Mouse (Mus musculus) cerebellum, adult 18-20 months (tissue): ENCODE results near the gene Mgmt.

ENCODE experiments used
- DNase-seq, 2 experiments: peaks; one replicate each; pipeline ENCODE4 v3.0.0; 2021

Mgmt gene

DNA sequence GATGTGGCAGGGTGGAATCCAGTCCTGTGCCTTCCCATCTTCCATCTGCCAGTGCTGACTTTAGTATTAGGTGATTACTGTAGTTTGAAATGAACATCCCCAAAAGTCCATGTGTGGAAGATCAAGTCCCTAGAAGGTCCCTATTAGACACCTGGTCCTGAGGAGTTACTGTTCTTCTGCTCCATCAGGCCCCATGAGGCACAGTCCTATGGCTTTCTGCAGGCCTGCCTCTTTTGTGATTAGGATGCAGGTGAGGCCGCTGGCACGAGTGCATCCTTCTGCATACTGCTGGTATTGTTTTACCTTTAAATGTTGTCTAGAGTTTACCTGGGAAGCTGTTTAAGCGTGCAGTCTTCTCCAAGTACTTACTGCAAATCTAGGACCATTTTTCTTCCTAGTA is 21.6 kb downstream of the Mgmt start:
- DNase-seq: no peak

DNA sequence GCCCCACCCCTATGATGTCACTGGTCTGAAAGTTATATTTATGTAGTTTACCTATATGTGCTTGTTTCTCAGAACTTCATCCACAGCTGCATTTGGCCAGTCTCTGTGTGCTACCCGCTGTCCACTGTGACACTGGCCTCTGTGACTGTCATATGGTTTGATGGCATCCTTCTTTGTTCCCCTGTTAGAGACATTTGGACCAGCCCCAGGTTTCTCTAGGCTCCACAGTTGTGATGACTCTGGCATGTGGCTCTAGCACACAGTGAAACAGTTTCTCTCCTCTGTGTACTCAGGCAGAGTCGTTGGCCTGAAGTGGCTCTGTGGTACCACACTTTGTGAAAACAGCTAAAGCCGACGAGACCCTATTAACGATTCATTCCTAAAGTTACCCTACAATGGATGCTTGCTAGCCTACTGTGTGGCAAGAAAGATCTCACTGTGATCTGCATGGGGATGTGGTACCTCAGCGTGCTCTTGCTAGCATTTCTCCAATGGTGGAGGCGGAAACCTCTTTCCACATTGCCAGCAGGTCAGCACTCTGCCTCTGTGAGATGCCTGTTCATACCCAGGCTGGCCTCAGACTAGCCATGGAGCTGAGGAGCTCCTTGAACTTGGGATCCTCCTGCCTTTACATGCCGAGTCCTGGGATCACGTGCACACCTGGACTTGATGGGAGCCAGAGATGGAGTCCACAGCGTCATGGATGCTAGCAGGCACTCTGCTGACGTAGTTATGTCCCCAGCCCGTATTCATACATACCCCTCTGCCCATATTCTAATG is 26.8 kb downstream of the Mgmt start:
- no peak for DNase-seq

DNA sequence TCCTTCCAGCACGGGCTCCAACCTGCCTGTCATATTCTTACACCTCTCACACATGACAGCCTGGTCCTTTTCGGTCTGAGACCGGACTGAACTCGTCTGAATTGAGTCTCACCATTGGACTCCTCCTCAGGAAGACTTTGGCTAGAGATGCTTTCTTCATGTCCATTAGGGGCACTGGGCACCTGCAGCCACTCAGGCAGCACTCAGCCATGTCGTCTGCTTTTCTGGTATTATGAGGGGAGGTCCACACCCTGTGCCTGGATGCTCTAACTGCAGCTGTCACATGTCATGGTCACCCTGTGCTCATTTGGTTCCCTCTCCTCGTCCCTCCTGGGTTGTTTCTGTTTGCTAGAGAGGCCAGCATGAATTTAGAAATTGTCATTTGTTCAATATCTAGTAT is 27.8 kb downstream of the Mgmt start:
- no peak for DNase-seq

DNA sequence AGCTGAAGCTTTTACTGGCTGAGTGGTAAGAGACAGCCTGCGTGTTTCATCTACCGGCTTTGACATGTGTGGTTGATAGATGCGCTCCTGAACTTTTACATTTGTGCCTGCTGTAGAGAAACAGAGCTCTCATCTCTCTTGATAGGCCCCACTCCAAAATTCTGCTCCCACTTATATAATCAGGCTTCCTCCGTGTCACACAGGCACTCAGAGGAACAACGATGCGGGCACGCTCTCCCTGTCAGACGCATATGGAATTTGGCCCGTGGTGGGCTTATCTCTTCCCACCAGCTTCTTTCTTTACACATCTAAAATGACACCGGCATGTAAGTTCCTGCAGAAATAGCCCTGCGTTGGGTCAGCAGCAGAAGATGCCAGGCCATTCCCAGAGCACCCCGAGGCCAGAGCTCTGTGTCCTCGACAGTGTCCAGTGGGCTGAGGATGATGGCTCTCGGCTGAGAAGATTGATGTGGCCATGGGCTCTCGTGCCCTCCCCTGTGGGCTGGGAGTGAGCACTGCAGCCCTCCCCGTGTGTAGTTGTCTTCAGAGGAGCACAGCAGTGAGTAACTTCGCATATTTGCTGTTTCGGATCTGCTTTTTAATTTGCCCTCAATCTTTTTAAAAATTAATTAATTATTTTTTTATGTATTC is 30.3 kb downstream of the Mgmt start:
- no peak for DNase-seq

DNA sequence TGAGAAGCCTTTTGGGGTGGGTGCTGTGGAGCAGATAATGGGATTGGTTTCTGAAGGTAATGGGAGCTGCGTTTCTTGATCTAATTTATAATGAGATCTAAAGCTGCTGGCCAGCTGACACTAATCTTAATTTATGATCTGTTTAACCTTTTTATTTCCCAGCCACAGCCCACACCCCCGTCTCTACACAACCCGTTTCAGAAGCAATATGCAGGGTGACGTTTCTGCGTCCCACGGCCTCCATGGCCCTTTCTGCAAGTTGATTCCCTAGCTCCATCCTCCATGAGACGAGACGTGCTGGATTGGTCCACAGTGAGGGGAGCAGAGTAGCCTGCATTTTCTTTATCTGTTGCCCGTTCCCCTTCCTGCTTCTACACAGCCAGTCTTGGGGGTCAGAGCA is 31.8 kb downstream of the Mgmt start:
- DNase-seq: no peak

DNA sequence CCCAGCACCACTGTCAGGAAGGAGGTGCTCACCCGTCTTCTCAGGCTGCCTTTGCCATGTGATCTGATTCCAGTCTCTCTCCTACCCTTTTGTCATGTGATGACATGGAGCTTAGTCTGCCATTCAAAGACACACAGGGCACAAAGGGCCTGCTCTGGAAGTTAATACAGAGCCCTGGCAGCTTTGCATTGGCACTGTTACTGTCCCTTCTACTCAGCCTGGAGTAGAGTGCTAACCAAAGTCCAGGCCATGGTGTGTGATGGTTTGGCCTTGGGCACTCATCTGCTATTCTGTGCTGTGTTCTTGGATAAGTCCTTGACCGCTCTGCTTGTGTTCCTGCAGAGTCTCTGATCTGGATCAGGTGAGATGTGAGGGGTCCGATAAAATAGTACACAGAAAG is 36.0 kb downstream of the Mgmt start:
- DNase-seq: no peak

DNA sequence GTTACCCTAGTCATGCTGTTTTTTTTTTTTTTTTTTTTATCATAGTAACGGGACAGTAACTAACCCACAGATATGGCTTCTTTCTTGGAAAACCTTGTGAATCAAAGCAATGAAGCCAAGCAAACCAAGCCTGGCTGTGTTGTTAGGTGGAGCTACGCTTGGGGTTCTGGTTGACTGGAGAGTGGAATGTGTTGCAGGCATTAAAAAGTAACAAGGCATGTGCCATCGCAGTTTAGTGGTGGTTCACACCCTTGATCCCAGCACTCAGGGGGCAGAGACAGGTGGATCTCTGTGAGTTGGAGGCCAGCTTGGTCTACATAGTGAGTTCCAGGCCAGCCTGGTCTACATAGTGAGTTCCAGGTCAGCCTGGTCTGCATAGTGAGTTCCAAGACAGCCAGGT is 39.0 kb downstream of the Mgmt start:
- DNase-seq: no peak

DNA sequence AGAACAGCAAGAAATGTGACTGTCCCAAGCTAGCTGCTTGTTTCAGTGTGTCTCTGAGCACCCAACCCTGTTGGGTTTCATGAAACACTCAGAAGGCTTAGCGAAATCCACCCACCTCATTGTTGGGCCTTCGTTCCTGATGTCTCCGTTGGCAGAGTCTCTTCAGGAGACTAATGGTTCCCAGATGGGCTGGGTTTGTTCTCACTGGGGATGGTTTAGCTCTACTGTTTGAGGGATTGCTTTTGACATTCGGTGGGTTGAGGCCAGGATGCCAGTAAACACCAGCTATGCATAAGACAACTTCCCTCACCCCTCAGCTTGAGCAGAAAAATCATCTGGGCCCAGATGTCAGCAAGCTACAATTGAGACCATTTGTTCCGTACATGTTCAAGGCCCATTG is 39.9 kb downstream of the Mgmt start:
- DNase-seq: no peak

DNA sequence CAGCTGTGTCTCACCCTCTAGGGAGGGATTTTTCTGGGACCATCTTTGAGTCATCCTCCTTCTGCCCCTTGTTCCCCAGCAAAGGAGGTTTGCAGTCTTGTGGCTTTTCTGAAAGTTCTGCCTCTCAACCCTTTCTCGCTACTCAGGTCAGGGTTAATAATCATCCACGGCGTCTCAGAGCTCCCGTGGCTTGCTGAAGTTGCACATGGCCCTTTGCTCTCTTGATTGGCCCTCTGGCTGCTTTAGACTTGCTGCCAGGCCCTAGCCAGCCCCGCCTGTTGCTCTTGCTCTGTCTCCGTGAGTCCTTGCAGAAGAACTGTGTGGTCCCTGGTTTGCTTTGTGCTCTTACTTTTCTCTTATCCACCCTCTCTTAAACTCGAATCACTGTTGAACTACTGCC is 40.4 kb downstream of the Mgmt start:
- no peak for DNase-seq

DNA sequence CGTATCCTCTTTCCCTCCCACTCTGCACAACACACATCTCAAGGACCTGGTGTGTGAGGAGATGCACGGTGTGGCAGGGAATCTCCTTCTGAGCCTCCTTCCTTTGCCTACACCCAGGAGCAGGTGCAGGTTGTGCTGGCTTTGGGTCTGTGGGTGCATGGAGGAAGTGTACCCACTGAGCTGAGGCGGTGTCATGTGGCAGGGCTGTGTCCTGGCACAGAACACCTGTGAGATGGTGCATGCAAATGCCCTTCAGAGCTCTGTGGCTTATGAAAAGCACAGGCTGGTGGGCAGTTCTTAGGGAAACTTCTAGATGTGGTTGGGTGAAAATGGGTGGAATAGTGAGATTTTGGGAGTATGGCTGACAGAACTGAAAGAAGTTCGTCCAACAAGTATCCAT is 44.0 kb downstream of the Mgmt start:
- DNase-seq: no peak

DNA sequence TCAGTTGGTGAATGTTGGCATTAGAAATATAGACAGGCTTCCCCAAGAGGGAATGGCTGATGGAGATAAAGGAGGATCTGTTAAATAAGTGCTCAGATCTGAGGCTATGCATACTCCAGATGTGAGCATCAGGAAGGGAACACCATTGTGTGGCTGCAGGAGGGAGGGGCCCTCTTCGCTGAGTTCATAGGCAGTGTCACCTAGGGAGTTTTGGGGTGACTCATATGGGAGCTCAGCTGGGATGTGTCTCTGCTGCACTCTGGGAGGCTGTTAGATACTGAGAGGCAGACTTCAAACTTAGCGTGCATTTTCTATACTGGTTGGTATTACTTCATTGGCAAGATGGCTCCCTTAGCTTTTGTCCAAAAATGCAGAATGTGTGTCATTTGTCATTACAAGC is 48.0 kb downstream of the Mgmt start:
- DNase-seq: no peak

DNA sequence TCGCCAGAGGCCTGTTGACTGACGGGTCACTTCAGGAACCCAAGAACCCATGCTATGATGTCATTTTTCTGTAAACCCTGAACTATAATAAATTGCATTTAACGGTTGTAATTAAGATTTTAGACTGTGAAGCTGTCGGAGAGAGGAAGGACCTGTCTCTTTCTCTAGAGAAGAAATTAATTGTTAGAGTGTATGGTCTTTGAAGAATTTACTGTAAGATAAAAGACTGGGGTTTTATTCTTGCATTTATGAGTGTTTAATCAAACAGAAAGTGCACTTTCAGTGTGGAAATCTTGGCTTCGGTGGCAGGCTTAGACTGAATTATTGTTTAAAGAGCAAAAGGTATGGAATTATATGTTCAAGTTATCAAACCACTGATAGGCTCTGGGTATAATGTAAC is 49.5 kb downstream of the Mgmt start:
- no peak for DNase-seq

DNA sequence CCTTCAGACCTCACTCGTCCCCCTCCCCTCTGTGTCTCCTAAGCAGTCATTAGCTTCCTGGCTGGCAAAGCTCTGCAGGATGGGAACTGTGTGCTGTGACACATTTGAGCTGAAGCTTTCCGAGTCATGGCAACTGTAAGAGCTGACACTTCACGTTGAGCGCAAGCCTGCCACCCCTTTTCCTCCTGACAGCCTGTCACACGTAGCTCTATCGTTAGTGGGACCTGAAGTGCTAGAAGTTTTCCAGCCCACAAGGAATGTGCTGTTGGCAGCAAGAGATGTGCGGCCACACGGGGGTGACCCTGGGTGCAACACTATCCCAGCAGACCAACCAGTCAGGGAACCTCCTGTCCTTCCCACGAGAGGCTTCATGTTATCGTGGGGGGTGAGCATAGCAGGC is 51.3 kb downstream of the Mgmt start:
- no peak for DNase-seq

DNA sequence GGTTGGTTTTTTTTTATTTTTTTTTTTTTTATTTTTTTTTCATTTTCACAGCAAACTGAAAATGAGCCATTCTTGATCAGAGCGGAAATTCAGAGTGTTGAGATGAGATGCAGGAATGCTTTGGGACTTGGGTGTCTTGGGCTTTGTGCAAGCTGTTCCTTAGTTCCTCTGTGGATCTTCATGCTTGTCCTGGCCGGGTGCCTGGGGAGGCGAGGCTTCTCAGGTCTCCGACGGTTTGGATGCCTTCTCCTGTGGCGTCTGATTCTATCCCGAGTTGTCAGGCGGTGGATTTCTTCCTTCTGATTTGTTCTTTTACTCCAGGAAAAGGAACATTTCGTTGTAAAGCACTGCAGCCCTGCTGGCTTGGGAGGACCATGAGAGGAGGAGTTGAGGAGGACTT is 51.7 kb downstream of the Mgmt start:
- DNase-seq: no peak

DNA sequence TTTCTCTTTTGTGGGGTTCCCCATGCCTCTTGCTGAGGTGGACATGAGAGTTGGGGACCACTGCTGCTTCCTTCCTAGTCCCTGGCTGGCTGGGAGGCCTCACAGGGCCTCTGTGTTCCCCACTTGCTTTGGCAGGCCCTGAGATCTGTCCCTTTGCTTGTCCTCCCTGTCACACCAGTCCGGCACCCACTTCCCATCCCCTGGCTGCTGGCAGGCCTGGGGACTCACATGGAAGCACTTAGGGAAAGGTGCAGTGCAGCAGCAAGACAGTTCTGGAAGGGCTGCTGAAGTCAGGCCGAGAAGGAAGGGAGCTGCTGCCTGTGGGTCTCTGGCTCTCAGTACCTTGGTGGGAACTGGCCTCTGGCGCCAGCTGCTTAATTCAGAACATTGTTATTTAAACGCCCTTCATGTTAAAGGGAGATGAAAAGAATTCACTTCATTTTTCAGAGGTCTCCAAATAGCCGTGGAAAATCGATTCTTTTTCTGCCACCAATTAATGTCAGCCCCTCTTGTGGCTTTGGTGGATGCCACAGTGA is 53.9 kb downstream of the Mgmt start:
- no peak for DNase-seq

DNA sequence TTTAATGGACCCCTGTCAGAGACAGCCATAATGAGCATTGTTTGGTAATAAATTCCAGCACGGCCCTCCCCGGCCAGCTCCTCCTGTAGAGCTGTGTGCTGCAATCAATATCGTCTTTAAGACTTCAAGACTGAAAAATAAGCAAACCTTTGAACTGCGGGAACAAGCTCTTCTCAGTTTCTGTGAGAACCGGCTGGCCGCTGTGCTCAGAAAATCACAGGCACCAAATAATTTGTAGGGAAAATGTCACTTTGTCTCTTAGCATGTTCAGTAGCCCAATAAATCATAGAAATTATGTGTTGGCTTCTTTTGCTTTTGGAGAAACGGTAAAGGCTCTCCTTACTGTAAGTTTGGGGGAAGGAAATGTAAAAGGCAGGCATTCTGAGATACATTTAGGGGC is 58.2 kb downstream of the Mgmt start:
- DNase-seq: no peak

DNA sequence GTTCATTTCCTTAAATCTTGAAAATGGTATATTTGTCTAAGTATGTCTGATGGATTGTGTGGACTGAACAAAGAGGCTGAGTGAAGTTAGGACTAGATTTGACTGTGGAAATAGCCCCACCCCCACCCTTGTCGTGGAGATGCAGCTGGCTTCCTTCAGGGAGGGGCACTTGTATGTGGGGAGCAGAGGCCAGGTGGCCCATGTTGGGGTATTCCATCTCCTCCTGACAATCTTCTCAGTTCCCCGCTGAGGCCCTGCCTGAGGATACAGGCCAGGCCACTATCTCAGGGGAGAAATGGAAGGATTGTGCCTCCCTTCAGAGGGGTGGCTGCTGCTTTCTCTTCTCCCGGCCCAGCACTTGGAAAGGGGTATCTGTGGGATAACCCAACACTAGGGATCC is 58.8 kb downstream of the Mgmt start:
- DNase-seq: no peak

DNA sequence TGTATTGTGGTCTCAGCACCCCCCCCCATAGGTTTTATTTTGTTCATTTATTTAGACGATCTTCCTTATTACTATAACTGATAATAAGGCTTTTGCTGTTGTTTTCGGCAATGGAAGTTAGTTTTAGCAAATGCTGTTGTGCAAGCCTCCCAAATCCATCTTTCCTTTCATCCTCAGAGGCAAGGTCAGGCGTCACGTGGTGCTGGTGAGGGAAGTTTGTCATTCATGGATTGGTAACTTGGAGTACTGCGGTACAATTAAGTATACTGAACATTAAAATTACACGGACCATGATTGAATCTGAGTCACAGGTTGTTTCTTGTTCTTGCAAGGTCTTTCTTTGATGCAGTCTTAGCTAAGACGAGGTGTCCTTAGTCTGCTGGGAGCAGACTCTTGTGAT is 77.9 kb downstream of the Mgmt start:
- no peak for DNase-seq

DNA sequence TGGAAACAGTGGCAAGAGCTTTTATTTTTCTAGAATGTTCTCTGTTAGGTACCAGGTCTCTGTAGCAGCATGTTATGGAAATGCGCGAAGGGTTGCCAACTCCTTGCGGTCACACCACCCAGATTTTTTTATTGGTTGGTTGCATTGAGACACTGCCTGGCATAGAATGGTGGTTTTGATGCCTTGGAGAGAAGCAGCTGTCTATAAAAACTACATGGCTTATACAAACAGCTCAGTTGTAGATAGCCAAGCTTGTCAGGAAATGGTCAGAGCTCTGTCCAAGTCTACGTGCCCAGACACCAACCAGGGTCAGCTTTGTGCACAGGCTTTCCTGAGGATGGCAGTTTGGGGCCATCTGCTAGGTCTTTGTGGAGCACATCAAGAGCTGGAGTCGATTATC is 80.6 kb downstream of the Mgmt start:
- DNase-seq: no peak

DNA sequence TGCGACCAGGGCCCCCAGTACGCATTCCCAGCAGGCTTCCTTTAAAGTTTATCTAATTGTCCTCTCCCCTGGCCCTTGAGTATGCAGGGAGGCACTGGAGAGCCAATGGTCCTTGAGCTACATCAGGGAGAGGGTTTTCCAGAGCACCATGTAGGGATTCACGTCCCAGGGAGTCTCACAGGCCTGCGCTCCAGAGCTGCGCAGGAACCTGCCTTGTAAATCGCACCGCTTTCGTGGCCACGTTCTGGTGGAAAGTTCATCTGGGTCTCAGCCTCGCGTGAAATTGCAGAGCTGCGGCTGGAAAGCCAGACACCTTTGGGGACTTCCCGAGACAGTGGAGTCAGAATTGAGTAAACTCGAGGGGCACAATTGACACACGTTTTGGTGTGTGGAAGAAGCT is 103.0 kb downstream of the Mgmt start:
- no peak for DNase-seq

DNA sequence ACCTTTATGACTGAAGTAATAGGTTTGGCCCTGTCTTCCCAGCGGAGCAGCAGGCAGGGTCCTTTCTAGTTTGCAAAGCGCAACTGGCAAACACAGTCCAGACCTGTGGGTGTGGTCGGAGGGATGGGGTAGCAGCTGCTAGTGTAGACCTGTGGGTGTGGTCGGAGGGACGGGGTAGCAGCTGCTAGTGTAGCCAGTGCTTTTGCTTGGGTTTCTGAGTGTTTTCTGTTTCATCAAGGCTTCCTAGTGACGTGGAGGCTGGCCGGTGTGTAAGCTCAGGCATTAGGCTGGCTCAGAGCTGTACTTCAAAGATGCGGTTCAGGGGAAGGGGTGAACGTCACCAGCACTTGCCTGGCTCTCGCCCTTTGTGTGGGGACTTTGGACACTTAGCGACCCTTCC is 106.3 kb downstream of the Mgmt start:
- no peak for DNase-seq

DNA sequence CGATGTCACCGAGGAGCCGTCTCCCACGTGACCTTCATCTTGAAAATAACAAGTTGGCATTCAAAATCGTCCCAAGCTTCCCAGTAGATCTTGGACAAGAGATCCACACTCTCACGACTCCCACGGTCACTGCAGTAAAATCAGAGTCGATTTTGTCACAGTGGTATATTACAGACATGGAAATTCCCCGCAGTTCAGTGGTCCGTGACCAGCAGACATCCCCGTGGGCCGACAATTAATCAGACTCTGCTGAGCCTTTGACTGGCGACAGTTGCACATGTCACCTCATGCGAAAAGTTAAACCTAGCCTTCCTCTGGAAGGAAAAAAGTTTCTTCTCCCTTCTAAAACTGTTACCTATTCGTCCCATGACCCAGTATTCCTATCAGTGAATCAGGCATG is 106.8 kb downstream of the Mgmt start:
- no peak for DNase-seq

DNA sequence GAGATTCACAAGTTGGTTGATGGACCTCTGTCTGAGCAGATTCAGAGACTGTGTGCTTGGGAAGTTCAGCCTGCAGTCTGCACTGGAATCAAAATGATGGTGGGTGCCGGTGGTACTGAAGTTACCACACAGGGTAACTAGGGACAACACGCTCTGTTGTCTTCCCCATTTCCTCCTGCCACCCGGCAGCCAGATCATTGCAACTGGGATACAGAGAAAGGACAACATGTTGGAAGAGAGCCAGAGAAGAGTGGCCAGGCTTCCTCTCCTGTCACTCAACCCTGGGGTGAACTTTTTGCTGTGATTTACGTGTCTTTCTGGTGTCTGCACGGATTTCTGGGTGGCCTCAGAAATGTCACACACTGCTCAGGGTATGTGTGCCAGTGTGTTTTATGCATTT is 107.4 kb downstream of the Mgmt start:
- DNase-seq: no peak

DNA sequence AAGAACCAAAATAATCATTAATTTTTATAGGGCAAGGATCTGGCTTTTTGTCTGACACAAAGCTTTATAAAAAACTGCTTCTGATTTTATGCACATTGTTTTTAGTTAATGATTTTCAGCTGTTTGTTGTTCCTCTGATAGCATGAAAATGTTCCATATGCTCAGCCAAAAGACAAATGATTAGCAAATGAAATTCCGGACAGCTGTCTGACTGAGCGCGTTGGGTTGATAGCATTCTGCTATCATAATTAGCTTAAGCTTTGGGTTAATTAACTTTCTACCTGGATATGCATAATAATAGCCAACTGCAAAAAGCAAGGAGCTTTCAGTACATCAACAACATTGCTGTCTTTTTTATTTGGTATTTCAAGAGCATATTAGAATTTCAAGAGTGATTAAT is 108.0 kb downstream of the Mgmt start:
- no peak for DNase-seq

DNA sequence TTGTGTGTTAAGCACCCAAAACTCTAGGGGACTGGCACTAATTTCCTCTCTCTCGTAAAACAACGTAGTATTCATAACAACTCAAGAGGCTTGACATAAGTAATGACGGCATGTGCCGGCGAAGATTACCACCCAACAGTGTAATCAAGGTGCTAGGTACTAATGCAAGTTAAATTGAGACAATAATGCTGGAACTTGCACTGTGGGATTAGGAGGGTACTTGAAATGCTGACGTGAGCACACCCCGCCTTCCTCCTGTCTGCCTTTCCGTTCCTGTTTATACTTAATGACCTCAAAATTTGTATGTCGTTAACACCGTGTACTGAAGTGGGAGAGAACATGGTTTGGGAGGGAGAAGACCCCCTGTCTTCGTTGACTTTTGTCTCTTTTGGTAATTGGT is 110.9 kb downstream of the Mgmt start:
- DNase-seq: no peak
